Mouse (Mus musculus) olfactory bulb, adult 2 months (tissue): ENCODE measurements around the gene Zfp704. TPM values are rescaled to one million over a fixed set of nuclear protein-coding genes. Genes with fewer than 3 reads are reported as not detected.

ENCODE experiments used
- H3K27ac ChIP-seq: fragments of 200-500 bp; 2 replicates; pipeline ENCODE4 v1.5.1; 2012; ENCODE audit warnings: low read depth, low read length; ENCODE audit not compliant: insufficient read depth
- H3K4me1 ChIP-seq: fragments of 200-500 bp; 2 replicates; pipeline ENCODE4 v1.6.1; 2012; ENCODE audit warnings: low read length; ENCODE audit not compliant: control insufficient read depth, insufficient read depth
- H3K4me3 ChIP-seq: fragments of 200-500 bp; 2 replicates; pipeline ENCODE4 v1.5.1; 2012; ENCODE audit warnings: mild to moderate bottlenecking, low read depth, low read length, moderate library complexity; ENCODE audit not compliant: insufficient read depth
- CTCF ChIP-seq: fragments of 200-500 bp; IDR thresholded peaks from 2 replicates; pipeline ENCODE4 v1.5.1; 2012; ENCODE audit warnings: low read depth, mild to moderate bottlenecking, low read length, moderate library complexity; ENCODE audit not compliant: insufficient read depth
- POLR2A ChIP-seq: fragments of 200-500 bp; IDR thresholded peaks from 2 replicates; pipeline ENCODE4 v1.6.1; 2012; ENCODE audit warnings: mild to moderate bottlenecking, low read depth, low read length, moderate library complexity; ENCODE audit not compliant: insufficient read depth
- WGBS: fragments of 180-500 bp; shearing (Covaris S2); methylation state at CpG from one replicate; pipeline ENCODE4 v1.1.7; 2018; 5-methylcytosine and 5-hydroxymethylcytosine counted together
- polyA plus RNA-seq: library from polyadenylated mRNA; stranded (reverse); fragments of >200 nt; gene quantifications from 2 replicates; pipeline ENCODE4 v1.2.4, GENCODE M21; 2012; ENCODE audit warnings: low replicate concordance; ENCODE audit not compliant: missing spikeins, insufficient read depth, insufficient read length

The Zfp704 gene
- polyA plus RNA-seq, 1 experiment: not detected

DNA sequence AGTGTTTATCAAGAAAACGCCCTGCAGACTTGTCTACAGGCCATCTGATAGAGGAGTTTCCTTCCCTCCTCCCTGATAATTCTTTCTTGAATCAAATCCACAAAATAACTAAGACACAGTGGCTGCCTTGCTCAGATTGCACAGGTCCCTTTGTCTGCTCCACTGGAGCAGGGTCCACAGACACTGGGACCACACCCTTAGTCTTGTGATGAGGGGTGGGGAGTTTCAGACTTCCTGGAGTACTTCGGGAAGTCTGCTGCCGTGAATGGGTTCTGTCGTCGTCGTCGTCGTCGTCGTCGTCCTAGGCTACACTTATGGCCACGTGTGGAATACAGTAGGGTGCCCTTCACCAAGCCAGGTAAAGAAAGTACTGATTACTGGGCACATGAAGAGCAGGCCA, 4.8 kb upstream of the Zfp704 start:
- Histone ChIP-seq H3K27ac (no peak overlapping the region), H3K4me3 (no peak overlapping the region), H3K4me1 (0 out of 2 replicates have a peak, but pooled peaks cover 3% of the 10 kb centered on the region)
- TF ChIP-seq POLR2A (no peak), CTCF (no peak)
- 77% methylated on average over 12 of the region's 12 CpGs for WGBS

DNA sequence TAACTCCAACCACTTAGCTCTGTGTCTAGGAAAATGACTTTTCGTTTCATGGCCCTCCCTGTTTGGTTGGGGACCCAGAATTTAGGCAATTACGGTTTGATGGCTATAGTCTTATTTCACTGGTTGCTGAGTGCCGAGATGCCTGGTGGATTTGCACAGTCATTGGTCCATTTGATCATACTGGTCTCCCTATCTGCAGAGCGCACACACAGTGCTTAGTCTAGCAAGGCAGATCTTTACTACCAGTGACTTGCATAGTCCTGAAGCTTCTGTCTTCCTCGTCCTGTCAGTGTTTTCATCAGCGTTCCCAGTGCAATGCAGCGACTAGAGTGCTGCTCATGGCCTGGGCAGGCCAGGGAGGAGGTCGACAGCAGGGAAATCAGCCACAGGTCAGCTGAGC, 4.1 kb upstream of the Zfp704 start:
- Histone ChIP-seq H3K4me3 (no peak overlapping the region), H3K4me1 (0 out of 2 replicates have a peak, but pooled peaks cover 3% of the 10 kb centered on the region), H3K27ac (no peak overlapping the region)
- 90% methylated on average over 8 of the region's 8 CpGs for WGBS
- no peak for TF ChIP-seq CTCF
- no peak for TF ChIP-seq POLR2A

DNA sequence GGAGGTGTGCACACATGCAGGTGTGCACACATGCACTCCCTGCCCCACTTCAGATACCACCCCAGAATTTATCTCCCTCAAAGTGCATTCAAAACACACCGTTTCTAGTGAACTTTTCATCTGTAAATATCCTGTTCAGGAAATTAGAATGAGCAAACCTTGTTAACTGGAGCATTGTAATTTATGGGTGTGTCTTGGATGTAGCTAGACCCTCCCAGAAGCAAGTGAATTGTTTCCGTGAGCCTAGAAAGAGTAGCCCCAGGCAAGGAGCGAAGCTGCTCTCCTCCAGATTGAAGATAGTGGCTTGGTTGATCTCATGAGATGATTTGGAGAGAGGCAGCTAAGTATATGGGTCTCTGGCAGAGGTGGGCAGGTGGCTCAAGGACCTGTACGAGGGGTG, 1.3 kb upstream of the Zfp704 start:
- TF ChIP-seq CTCF (no peak), POLR2A (no peak)
- Histone ChIP-seq H3K27ac (no peak overlapping the region), H3K4me1 (peaks cover 9% of the 10 kb centered on the region; the same call in 1 of the 2 replicates), H3K4me3 (no peak overlapping the region)
- WGBS: 72% methylated on average over 4 of the region's 4 CpGs

DNA sequence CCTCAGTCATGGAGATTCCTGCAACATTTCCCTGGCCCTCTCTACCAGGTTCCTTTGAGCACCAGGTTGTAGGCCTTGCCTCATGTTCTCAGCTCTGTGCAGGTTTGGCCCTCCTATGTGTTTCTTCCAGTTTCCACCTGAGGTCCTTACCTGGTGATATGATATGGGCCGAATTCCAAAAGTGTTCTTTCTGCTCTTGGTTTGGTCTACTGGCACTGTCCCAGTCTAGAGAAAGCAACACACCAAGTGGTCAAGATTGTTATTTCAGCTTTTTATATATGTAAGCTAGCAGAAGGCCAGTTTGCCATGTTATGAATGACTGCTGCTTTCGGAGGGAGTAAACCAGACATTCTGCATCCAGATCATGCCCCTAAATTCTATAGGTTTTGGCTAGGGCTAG, 541 bp upstream of the Zfp704 start:
- TF ChIP-seq POLR2A (no peak), CTCF (no peak)
- Histone ChIP-seq H3K4me3 (peak overlapping the region; percentile 100; the same call in 1 of the 2 replicates), H3K27ac (no peak overlapping the region), H3K4me1 (peaks cover 14% of the 10 kb centered on the region)
- WGBS: 85% methylated on average over 2 of the region's 2 CpGs

DNA sequence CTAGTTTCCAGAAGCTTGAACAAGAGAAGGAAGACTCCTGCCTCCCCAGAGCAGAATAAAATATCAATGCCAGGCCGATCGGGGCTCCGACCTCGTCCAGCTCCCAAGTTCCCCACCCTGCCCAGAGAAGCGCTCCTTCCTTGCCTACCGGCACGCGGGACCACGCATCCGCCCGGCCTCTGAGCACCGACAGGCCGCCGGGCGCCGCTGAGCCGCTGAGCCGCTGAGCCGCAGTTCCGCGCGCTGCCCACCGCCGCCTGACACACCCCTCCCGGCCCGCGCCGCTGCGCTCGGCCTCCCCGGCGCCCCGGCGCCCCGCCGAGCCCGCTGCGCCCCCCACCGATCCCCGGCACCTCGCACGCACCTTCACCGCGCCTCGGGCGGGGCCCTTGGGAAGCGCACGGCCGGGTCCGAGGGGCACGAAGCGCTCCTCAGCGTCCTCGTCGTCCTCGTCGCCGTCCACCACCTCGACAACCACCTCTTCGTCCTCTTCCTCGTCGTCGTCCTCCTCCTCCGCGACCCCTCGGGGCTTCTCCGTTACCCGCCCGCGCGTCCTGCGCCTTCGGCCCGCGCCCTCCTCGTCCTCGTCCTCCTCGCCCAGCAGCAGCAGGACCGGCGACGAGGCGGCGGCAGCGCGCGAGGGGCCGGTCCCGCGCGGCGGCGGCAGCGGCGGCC, 842 bp downstream of the Zfp704 start:
- peak overlapping the region; percentile 83 for H3K27ac ChIP-seq
- peak overlapping the region; percentile 100 for H3K4me3 ChIP-seq
- peaks cover 14% of the 10 kb centered on the region for H3K4me1 ChIP-seq
- no peak for TF ChIP-seq POLR2A
- TF ChIP-seq CTCF: no peak
- WGBS: 3% methylated on average over 94 of the region's 94 CpGs

DNA sequence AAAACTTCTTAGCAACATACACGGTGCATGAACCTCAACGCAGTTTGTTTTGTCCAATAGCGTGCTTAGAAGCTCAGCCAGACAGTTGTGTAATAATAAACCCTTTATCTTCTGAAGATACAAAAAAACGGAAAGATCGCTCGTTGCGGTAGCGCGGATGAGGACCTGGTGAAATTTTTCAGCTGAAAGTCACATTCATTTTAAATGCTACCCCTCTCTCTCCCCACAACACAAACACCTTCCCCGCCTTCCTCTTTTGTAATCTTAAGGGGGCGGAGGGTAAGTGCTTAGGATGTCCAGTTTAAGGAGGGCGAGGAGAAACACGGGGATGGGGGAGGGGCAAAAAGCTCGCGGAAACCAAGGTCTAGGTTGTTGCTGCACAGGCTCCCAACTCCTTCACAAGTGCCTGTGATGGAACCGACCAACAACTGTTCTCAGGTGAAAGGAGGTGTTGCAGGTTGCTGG, 1.4 kb downstream of the Zfp704 start:
- WGBS: 2% methylated on average over 16 of the region's 16 CpGs
- peaks cover 14% of the 10 kb centered on the region for H3K4me1 ChIP-seq
- TF ChIP-seq CTCF: no peak
- no peak for TF ChIP-seq POLR2A
- H3K4me3 ChIP-seq: peak overlapping the region; percentile 100
- no peak overlapping the region for H3K27ac ChIP-seq

DNA sequence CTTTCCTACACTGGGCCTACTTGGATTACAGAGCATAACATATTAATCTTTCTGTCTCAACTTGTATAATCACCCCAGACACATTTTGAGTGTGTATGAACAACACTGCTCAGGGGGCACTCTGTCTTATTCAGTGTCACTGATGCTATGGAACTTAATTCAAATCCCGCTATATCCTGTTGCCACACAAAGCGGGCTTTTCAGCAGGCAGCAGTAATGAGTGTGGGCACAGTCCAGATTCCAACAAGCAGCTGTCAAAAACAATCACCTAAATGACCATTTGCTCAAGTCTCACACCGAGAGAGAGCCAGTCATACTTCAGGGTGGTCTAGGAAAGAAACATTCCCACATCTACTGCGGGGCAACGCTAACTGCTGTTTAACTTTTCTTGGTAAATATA, 2.2 kb downstream of the Zfp704 start:
- Histone ChIP-seq H3K27ac (no peak overlapping the region), H3K4me1 (peaks cover 14% of the 10 kb centered on the region), H3K4me3 (no peak overlapping the region)
- TF ChIP-seq CTCF (no peak), POLR2A (no peak)
- WGBS: 78% methylated on average over 5 of the region's 5 CpGs

DNA sequence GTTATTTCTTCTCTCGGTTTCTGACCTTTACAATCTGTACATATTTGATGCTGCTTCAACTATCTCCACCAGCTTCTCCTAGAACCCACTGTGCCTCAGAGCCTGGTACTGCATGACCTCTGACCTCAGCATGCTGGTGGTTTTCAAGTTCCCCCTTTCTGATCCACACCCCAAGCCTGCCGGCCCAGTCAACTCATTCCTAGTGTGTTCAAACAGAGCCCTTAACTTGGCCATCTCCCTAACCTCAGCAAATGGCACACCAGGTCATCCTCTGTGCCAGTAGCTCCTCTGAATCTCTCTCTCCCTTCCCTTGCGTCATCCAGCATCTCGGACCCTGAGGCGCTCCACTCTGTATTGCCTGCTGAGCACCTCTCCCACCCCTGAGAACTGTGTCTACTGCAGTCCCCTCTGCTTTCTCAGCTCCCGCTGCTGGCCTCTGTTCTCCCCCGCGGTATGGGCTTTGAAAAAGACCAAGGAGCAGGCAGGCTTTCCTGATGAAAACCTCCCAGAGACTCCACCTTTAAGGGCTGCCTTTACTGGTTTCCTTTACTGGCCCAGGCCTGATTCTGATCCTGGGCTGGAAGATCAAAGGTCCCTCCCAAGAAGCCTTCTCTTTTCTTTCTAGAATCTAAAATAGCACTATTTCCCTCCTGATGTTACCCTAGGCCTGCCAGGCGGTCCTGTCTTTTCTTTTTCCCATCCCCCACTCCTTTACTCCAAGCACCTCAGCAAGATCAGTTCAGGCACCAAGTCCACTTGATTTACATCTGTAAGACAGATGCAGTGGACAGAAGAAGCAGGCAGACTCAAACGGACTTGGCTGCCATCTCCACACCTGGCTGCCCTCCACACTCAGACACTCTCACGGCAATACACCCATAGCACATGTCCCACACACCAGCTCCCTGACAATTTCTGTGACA, 3.8 kb downstream of the Zfp704 start:
- no peak overlapping the region for H3K4me3 ChIP-seq
- 78% methylated on average over 11 of the region's 11 CpGs for WGBS
- TF ChIP-seq CTCF (no peak), POLR2A (no peak)
- H3K27ac ChIP-seq: no peak overlapping the region
- H3K4me1 ChIP-seq: peaks cover 14% of the 10 kb centered on the region

DNA sequence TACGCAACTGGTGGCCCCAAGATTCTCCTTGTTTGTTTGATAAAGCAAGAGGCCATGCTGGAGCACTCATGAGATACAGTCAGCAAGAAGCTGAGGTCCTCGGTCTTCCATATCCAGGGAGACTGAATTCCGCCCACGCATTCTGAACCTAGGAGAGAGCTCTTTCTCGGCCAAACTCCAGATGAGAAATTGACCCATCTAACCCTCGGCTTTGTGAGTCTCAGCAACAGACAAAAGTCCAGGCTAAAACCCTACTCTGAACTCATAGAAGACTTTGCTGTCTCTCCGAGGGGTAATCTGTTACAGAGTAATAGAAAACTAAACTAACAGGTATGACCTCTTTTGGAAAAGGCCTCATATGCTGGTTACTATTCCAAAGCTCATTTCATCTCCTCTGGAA, 4.9 kb downstream of the Zfp704 start:
- H3K4me3 ChIP-seq: no peak overlapping the region
- TF ChIP-seq POLR2A (no peak), CTCF (no peak)

More for the DNA sequence above, 4.9 kb downstream of the Zfp704 start:
- 93% methylated on average over 7 of the region's 7 CpGs for WGBS
- Histone ChIP-seq H3K27ac (no peak overlapping the region), H3K4me1 (peaks cover 11% of the 10 kb centered on the region)
